In genomic region chr14:32513336-32514032, GRCm38 (mm10) we compare ENCODE assay signal across 7 mouse cellular contexts. TPM values are rescaled to one million over a fixed set of nuclear protein-coding genes. Genes with fewer than 3 reads are reported as not detected.
DNase-seq lines count a peak whose midpoint lies in the region; ATAC-seq and TF ChIP-seq lines count a peak whose summit lies in the region.

Gene Ercc6, plus strand, starts transcription at chr14:32513521.

- H3K4me2 ChIP-seq in embryonic facial prominence, embryonic 11.5 days (ENCODE audit: low read depth, low read length), result peak within 1 kb of the TSS; percentile 72
- peak within 1 kb of the TSS; percentile 72 for H3K4me2 ChIP-seq in limb, embryonic 12.5 days
- H3K4me2 ChIP-seq in midbrain, embryonic 15.5 days, result peak within 1 kb of the TSS; percentile 54

- under 1% methylated on average over 62 of the region's 62 CpGs for WGBS in embryonic facial prominence, embryonic 11.5 days
- WGBS in kidney, adult 2 months, result under 1% methylated on average over 62 of the region's 62 CpGs
- WGBS in limb, embryonic 12.5 days, result under 1% methylated on average over 62 of the region's 62 CpGs
- under 1% methylated on average over 62 of the region's 62 CpGs for whole genome bisulfite sequencing in midbrain, embryonic 15.5 days
- under 1% methylated on average over 62 of the region's 62 CpGs for WGBS in spleen, adult 2 months

- ATAC-seq in embryonic facial prominence, embryonic 11.5 days (replicated peaks; ENCODE audit: insufficient number of reproducible peaks, low FRiP score, low TSS enrichment, low read depth), result peak; percentile 91
- peak; percentile 95 for ATAC-seq in limb, embryonic 12.5 days (ENCODE audit: insufficient number of reproducible peaks, insufficient read depth, low FRiP score, low TSS enrichment, low read depth)
- ATAC-seq in midbrain, embryonic 15.5 days (replicated peaks), result peak; percentile 96

- no peaks in the 10 kb centered on the region; the same call in none of the 2 replicates for H3K36me3 ChIP-seq in embryonic facial prominence, embryonic 11.5 days (replicated peaks; ENCODE audit: control insufficient read depth, insufficient read depth, low read depth, low read length)
- H3K36me3 ChIP-seq in kidney, adult 2 months (ENCODE audit: control insufficient read depth, insufficient read depth, low read length), result no peaks in the 10 kb centered on the region
- peaks cover 19% of the 10 kb centered on the region for H3K36me3 ChIP-seq in limb, embryonic 12.5 days
- H3K36me3 ChIP-seq in midbrain, embryonic 15.5 days (replicated peaks), result peaks cover 13% of the 10 kb centered on the region
- peaks cover 5% of the 10 kb centered on the region for H3K36me3 ChIP-seq in spleen, adult 2 months (ENCODE audit: control insufficient read depth, insufficient read depth, low read length)

- peak within 1 kb of the TSS; percentile 55 for H3K4me3 ChIP-seq in embryonic facial prominence, embryonic 11.5 days (ENCODE audit: low read depth, low read length)
- H3K4me3 ChIP-seq in kidney, adult 2 months (ENCODE audit: insufficient read depth, low read depth, low read length), result peak within 1 kb of the TSS; percentile 91
- H3K4me3 ChIP-seq in limb, embryonic 12.5 days (replicated peaks), result peak within 1 kb of the TSS; percentile 67
- H3K4me3 ChIP-seq in midbrain, embryonic 15.5 days, result peak within 1 kb of the TSS; percentile 56
- H3K4me3 ChIP-seq in spleen, adult 2 months (ENCODE audit: extremely low read depth, insufficient read depth, insufficient read length), result peak within 1 kb of the TSS; percentile 92

- DNase-seq in adrenal gland, postnatal 14 days, result peak; percentile 97
- peak; percentile 98 for DNase-seq in embryonic facial prominence, embryonic 11.5 days (ENCODE audit: low spot score)
- DNase-seq in heart, adult 18-20 months, result peak; percentile 94 to 96
- peak; percentile 97 for DNase-seq in kidney, adult 2 months
- peak; percentile 85 to 91 for DNase-seq in spleen, adult 2 months (ENCODE audit: low read depth in 1 of 2, low spot score in 2 of 2)

- no peaks in the 10 kb centered on the region for H3K9me3 ChIP-seq in embryonic facial prominence, embryonic 11.5 days (replicated peaks; ENCODE audit: control insufficient read depth, low read length)
- H3K9me3 ChIP-seq in limb, embryonic 12.5 days, result no peaks in the 10 kb centered on the region
- H3K9me3 ChIP-seq in midbrain, embryonic 15.5 days, result no peaks in the 10 kb centered on the region

- H3K27me3 ChIP-seq in embryonic facial prominence, embryonic 11.5 days (ENCODE audit: control insufficient read depth, insufficient read depth, low read length), result no peaks in the 10 kb centered on the region
- no peaks in the 10 kb centered on the region for H3K27me3 ChIP-seq in kidney, adult 2 months (replicated peaks; ENCODE audit: control insufficient read depth, insufficient read depth, low read length)
- H3K27me3 ChIP-seq in limb, embryonic 12.5 days, result no peaks in the 10 kb centered on the region
- no peaks in the 10 kb centered on the region for H3K27me3 ChIP-seq in midbrain, embryonic 15.5 days (replicated peaks)
- H3K27me3 ChIP-seq in spleen, adult 2 months (ENCODE audit: control insufficient read depth, insufficient read depth, low read length), result no peaks in the 10 kb centered on the region

- TF ChIP-seq POLR2A in kidney, adult 2 months (IDR thresholded peaks at IDR 0.05; ENCODE audit: low read depth, low read length), result peak; percentile 61
- TF ChIP-seq POLR2A in spleen, adult 2 months (IDR thresholded peaks at IDR 0.05; ENCODE audit: low read depth, low read length), result peak; percentile 29

- TF ChIP-seq CTCF in kidney, adult 2 months (conservative IDR thresholded peaks at IDR 0.05; ENCODE audit: insufficient read depth, insufficient read length, low read depth, low read length), result no peak
- TF ChIP-seq CTCF in spleen, adult 2 months (IDR thresholded peaks at IDR 0.05; ENCODE audit: extremely low read depth, insufficient read depth, insufficient read length, insufficient replicate concordance), result no peak

- H3K4me1 ChIP-seq in embryonic facial prominence, embryonic 11.5 days (ENCODE audit: control insufficient read depth, insufficient read depth, low read length), result no peaks in the 10 kb centered on the region; the same call in 1 of the 2 replicates
- peaks cover 3% of the 10 kb centered on the region; the same call in 1 of the 2 replicates for H3K4me1 ChIP-seq in kidney, adult 2 months (ENCODE audit: control insufficient read depth, insufficient read depth, low read length)
- H3K4me1 ChIP-seq in limb, embryonic 12.5 days (replicated peaks), result peaks cover 10% of the 10 kb centered on the region
- peaks cover 19% of the 10 kb centered on the region for H3K4me1 ChIP-seq in midbrain, embryonic 15.5 days
- H3K4me1 ChIP-seq in spleen, adult 2 months (ENCODE audit: control insufficient read depth, insufficient read depth, insufficient read length), result no peaks in the 10 kb centered on the region; the same call in 1 of the 2 replicates

- H3K27ac ChIP-seq in embryonic facial prominence, embryonic 11.5 days (replicated peaks; ENCODE audit: low read depth, low read length), result no peak within 1 kb of the TSS
- H3K27ac ChIP-seq in kidney, adult 2 months (ENCODE audit: insufficient read depth, low read depth, low read length), result peak within 1 kb of the TSS; percentile 81
- peak within 1 kb of the TSS; percentile 76; the same call in 1 of the 2 replicates for H3K27ac ChIP-seq in limb, embryonic 12.5 days
- peak within 1 kb of the TSS; percentile 93 for H3K27ac ChIP-seq in midbrain, embryonic 15.5 days
- peak within 1 kb of the TSS; percentile 89 for H3K27ac ChIP-seq in spleen, adult 2 months (ENCODE audit: insufficient read depth, low read length)

- peak within 1 kb of the TSS; percentile 70 for H3K9ac ChIP-seq in embryonic facial prominence, embryonic 11.5 days (replicated peaks; ENCODE audit: low read length)
- peak within 1 kb of the TSS; percentile 61 for H3K9ac ChIP-seq in limb, embryonic 12.5 days (replicated peaks)
- H3K9ac ChIP-seq in midbrain, embryonic 15.5 days, result peak within 1 kb of the TSS; percentile 80

RNA-seq across cellular contexts. Expression of gene Ercc6, which starts in this region (rescaled TPM):
- total RNA-seq in adrenal gland, postnatal 14 days (2021), result 12.0 and 13.4 TPM in 2 replicates
- 20.5 and 26.3 TPM in 2 replicates for polyA plus RNA-seq in embryonic facial prominence, embryonic 11.5 days (2014; fragmentation: Nextera tagmentation; extraction: Ambion mirVana)
- 1 to 10 TPM; 3.2 to 3.3 TPM for total RNA-seq in heart, adult 18-20 months (2021)
- polyA plus RNA-seq in kidney, adult 2 months (2012; rRNA removed), result 3.4 and 4.0 TPM in 2 replicates
- polyA plus RNA-seq in limb, embryonic 12.5 days (2016; fragmentation: Nextera tagmentation; extraction: Ambion mirVana), result 27.6 and 28.5 TPM in 2 replicates
- polyA plus RNA-seq in midbrain, embryonic 15.5 days (2015; fragmentation: Nextera tagmentation; extraction: Ambion mirVana), result 29.8 and 33.3 TPM in 2 replicates
- polyA plus RNA-seq in spleen, adult 2 months (2012; rRNA removed), result 3.7 and 4.1 TPM in 2 replicates
